Mouse (Mus musculus): Measurements from ENCODE around the gene Sec23ip.

GRCm38 (mm10) chr7:128705735-128706134 is 39.0 kb upstream of the Sec23ip start:
- TF ChIP-seq ELF1 (IDR thresholded peaks at IDR 0.05; ENCODE audit: low read depth, low read length): no peak
- TF ChIP-seq CHD1 (IDR thresholded peaks at IDR 0.05; ENCODE audit: low read depth, low read length): no peak
- TF ChIP-seq RAD21 (IDR thresholded peaks at IDR 0.05; ENCODE audit: low read depth, low read length): peak; percentile 69
- no peak for TF ChIP-seq CHD2 (IDR thresholded peaks at IDR 0.05; ENCODE audit: low read length)
- peak; percentile 79 to 99 for TF ChIP-seq CTCF (conservative IDR thresholded peaks at IDR 0.05 in 1 of 2, IDR thresholded peaks at IDR 0.05 in 1 of 2; ENCODE audit: low read depth in 2 of 2, low read length in 2 of 2)
- TF ChIP-seq NELFE (IDR thresholded peaks at IDR 0.05; ENCODE audit: low read depth, low read length): no peak

Data from CH12.LX (cell line).